Mouse (Mus musculus) testis, adult 10 weeks (tissue): ENCODE measurements around the gene Gm33543. TPM values are rescaled to one million over a fixed set of nuclear protein-coding genes. Genes with fewer than 3 reads are reported as not detected.

Experiments
- polyA plus RNA-seq: library from polyadenylated mRNA; stranded (reverse); fragments of 350-450 nt; fragmentation: Illumina TruSeq; extraction: RNeasy Lipid Tissue Mini Kit (QIAGEN cat#74804); gene quantifications from one replicate; pipeline ENCODE4 v1.2.3, GENCODE M21; 2014; ENCODE audit warnings: low read depth, low replicate concordance

Gene Gm33543
- not detected for polyA plus RNA-seq

GRCm38 (mm10) chr10:95842789-95843637, at the start of gene Gm33543:
Gene Gm33543, minus strand, starts transcription at chr10:95842930.

Other genes starting within 250 kb of the Gm33543 start
- gene Anapc15-ps, start 169.5 kb downstream of the Gm33543 start, polyA plus RNA-seq, result not detected
- gene Eea1, start 97.7 kb upstream of the Gm33543 start, polyA plus RNA-seq, result 24.3 TPM